In genomic region chr10:9832937-9833336, GRCm38 (mm10) we compare ENCODE assay signal across 29 mouse cellular contexts.
DNase-seq lines count a peak whose midpoint lies in the region; ATAC-seq and TF ChIP-seq lines count a peak whose summit lies in the region.
"Had no signal": no experiment of that assay in that cellular context is flagged by ENCODE, and none has a peak within 500 bp of the region (broad histone marks: within the 10 kb centered on the region; RNA-seq: fewer than 3 reads in every experiment).

No protein-coding gene starts in this region.

- 72% methylated on average over 4 of the region's 4 CpGs for WGBS in forebrain, embryonic 14.5 days
- 92% methylated on average over 4 of the region's 4 CpGs for WGBS in forebrain, embryonic 10.5 days
- 73% methylated on average over 4 of the region's 4 CpGs for WGBS in midbrain, embryonic 15.5 days

- no peak for TF ChIP-seq CTCF in brain, embryonic 14.5 days (IDR thresholded peaks at IDR 0.05; ENCODE audit: borderline replicate concordance, extremely low read depth, insufficient read depth, insufficient read length)

- H3K4me2 ChIP-seq in forebrain, embryonic 14.5 days (ENCODE audit: low read length) = no peak overlapping the region
- no peak overlapping the region for H3K4me2 ChIP-seq in midbrain, embryonic 15.5 days
- H3K4me2 ChIP-seq: embryonic facial prominence, embryonic 12.5 days; embryonic facial prominence, embryonic 15.5 days; heart, embryonic 12.5 days; heart, embryonic 15.5 days; hindbrain, embryonic 13.5 days; intestine, embryonic 15.5 days had no signal

- no peak overlapping the region for H3K4me3 ChIP-seq in forebrain, embryonic 14.5 days (ENCODE audit: low read depth, low read length)
- no peak overlapping the region for H3K4me3 ChIP-seq in forebrain, embryonic 10.5 days
- no peak overlapping the region for H3K4me3 ChIP-seq in midbrain, embryonic 15.5 days
- H3K4me3 ChIP-seq: embryonic facial prominence, embryonic 12.5 days; embryonic facial prominence, embryonic 15.5 days; heart, embryonic 12.5 days; heart, embryonic 15.5 days; hindbrain, embryonic 10.5 days; hindbrain, embryonic 13.5 days; intestine, embryonic 15.5 days had no signal

- no peaks in the 10 kb centered on the region for H3K9me3 ChIP-seq in forebrain, embryonic 14.5 days (replicated peaks; ENCODE audit: control insufficient read depth, low read length)
- H3K9me3 ChIP-seq in forebrain, embryonic 10.5 days = no peaks in the 10 kb centered on the region
- H3K9me3 ChIP-seq in midbrain, embryonic 15.5 days = no peaks in the 10 kb centered on the region
- H3K9me3 ChIP-seq: embryonic facial prominence, embryonic 12.5 days; embryonic facial prominence, embryonic 15.5 days; G1E; heart, embryonic 12.5 days; heart, embryonic 15.5 days; hindbrain, embryonic 10.5 days; hindbrain, embryonic 13.5 days; intestine, embryonic 15.5 days had no signal

- H3K4me1 ChIP-seq in forebrain, embryonic 14.5 days (ENCODE audit: control insufficient read depth, insufficient read depth, low read length) = no peaks in the 10 kb centered on the region
- no peaks in the 10 kb centered on the region for H3K4me1 ChIP-seq in forebrain, embryonic 10.5 days
- H3K4me1 ChIP-seq in midbrain, embryonic 15.5 days = no peaks in the 10 kb centered on the region
- H3K4me1 ChIP-seq: embryonic facial prominence, embryonic 12.5 days; embryonic facial prominence, embryonic 15.5 days; heart, embryonic 12.5 days; heart, embryonic 15.5 days; hindbrain, embryonic 10.5 days; hindbrain, embryonic 13.5 days; intestine, embryonic 15.5 days had no signal

- H3K27me3 ChIP-seq in forebrain, embryonic 14.5 days (replicated peaks; ENCODE audit: control insufficient read depth, insufficient read depth, low read length) = no peaks in the 10 kb centered on the region
- H3K27me3 ChIP-seq in forebrain, embryonic 10.5 days (ENCODE audit: poor library complexity, severe bottlenecking) = no peaks in the 10 kb centered on the region
- no peaks in the 10 kb centered on the region for H3K27me3 ChIP-seq in midbrain, embryonic 15.5 days (replicated peaks)
- H3K27me3 ChIP-seq: CH12.LX; embryonic facial prominence, embryonic 12.5 days; embryonic facial prominence, embryonic 15.5 days; heart, embryonic 12.5 days; heart, embryonic 15.5 days; hindbrain, embryonic 13.5 days; intestine, embryonic 15.5 days; Patski had no signal

- no peak overlapping the region for H3K27ac ChIP-seq in forebrain, embryonic 14.5 days (ENCODE audit: low read depth, low read length)
- no peak overlapping the region for H3K27ac ChIP-seq in forebrain, embryonic 10.5 days
- H3K27ac ChIP-seq in midbrain, embryonic 15.5 days = no peak overlapping the region
- H3K27ac ChIP-seq: embryonic facial prominence, embryonic 12.5 days; embryonic facial prominence, embryonic 15.5 days; heart, embryonic 15.5 days; hindbrain, embryonic 10.5 days; hindbrain, embryonic 13.5 days; intestine, embryonic 15.5 days had no signal

- TF ChIP-seq POLR2A in brain, embryonic 14.5 days (IDR thresholded peaks at IDR 0.05; ENCODE audit: borderline replicate concordance, extremely low read depth, insufficient read depth, insufficient read length, poor library complexity, severe bottlenecking) = no peak

- DNase-seq in forebrain, embryonic 14.5 days (ENCODE audit: low spot score) = peak; percentile 16
- DNase-seq in forebrain, embryonic 10.5 days (ENCODE audit: extremely low spot score, low spot score) = no peak
- peak; percentile 51 for DNase-seq in heart, adult 11 months
- DNase-seq in heart, adult 18-20 months = no peak
- DNase-seq in brain, embryonic 14.5 days (ENCODE audit: low read depth) = peak; percentile 34
- DNase-seq: adrenal gland, postnatal 10 days; adrenal gland, postnatal 36 days; B cell, adult 2 months; cerebellum, adult 11 months; cerebellum, adult 2 months; cerebellum, adult 9-11 months; cerebellum, postnatal 25 days; gastrocnemius, postnatal 10 days; gastrocnemius, postnatal 36 days; heart, postnatal 10 days; heart, postnatal 36 days; kidney, adult 11 months had no signal

- peak; percentile 62; the same call in 1 of the 2 replicates for ATAC-seq in forebrain, embryonic 14.5 days
- no peak for ATAC-seq in midbrain, embryonic 15.5 days (replicated peaks)
- ATAC-seq: hindbrain, embryonic 16.5 days; intestine, embryonic 15.5 days; Patski had no signal

- peaks cover 2% of the 10 kb centered on the region; the same call in 1 of the 2 replicates for H3K36me3 ChIP-seq in forebrain, embryonic 14.5 days (ENCODE audit: control insufficient read depth, insufficient read depth, low read length)
- peaks cover 12% of the 10 kb centered on the region for H3K36me3 ChIP-seq in forebrain, embryonic 10.5 days (replicated peaks)
- 0 out of 2 replicates have a peak, but pooled peaks cover 3% of the 10 kb centered on the region for H3K36me3 ChIP-seq in midbrain, embryonic 15.5 days (replicated peaks)
- H3K36me3 ChIP-seq: embryonic facial prominence, embryonic 12.5 days; heart, embryonic 15.5 days; intestine, embryonic 15.5 days had no signal

- H3K9ac ChIP-seq in forebrain, embryonic 14.5 days (ENCODE audit: low read length) = no peak overlapping the region
- H3K9ac ChIP-seq in midbrain, embryonic 15.5 days = no peak overlapping the region
- H3K9ac ChIP-seq: embryonic facial prominence, embryonic 12.5 days; embryonic facial prominence, embryonic 15.5 days; heart, embryonic 12.5 days; heart, embryonic 15.5 days; hindbrain, embryonic 13.5 days; intestine, embryonic 15.5 days had no signal

Comparison
In these comparisons a context has a peak if more than half of its experiments do, and no peak if none do; other contexts are left out.
1. DNase-seq: peak in forebrain, embryonic 14.5 days (single experiment), heart, adult 11 months (single experiment) and brain, embryonic 14.5 days (single experiment); none in forebrain, embryonic 10.5 days (single experiment) and heart, adult 18-20 months (0 of 2).